Mouse (Mus musculus) midbrain, embryonic 12.5 days (tissue): ENCODE results near the gene Fam71e2. TPM values are rescaled to one million over a fixed set of nuclear protein-coding genes. Genes with fewer than 3 reads are reported as not detected.
"Not testable (repeated sequence)": the region's sequence is repeated elsewhere in the genome, so short reads cannot be mapped to it uniquely, and the experiment has no call there.

Source experiments
- ATAC-seq: fragments of 200-750 bp; cut with Nextera tagmentation; 2 replicates; pipeline ENCODE4 v1.8.0; 2017; ENCODE audit warnings: low read depth, moderate TSS enrichment, moderate library complexity; ENCODE audit not compliant: low FRiP score
- H3K27ac ChIP-seq: fragments of 300-500 bp; sonication (generic); replicated peaks from 2 replicates; pipeline ENCODE4 v1.5.1; 2016; ENCODE audit warnings: mild to moderate bottlenecking
- H3K27me3 ChIP-seq: fragments of 300-500 bp; sonication (generic); 2 replicates; pipeline ENCODE4 v1.6.1; 2016; ENCODE audit warnings: mild to moderate bottlenecking
- H3K36me3 ChIP-seq: fragments of 300-500 bp; sonication (generic); 2 replicates; pipeline ENCODE4 v1.6.1; 2016
- H3K4me1 ChIP-seq: fragments of 300-500 bp; sonication (generic); 2 replicates; pipeline ENCODE4 v1.6.1; 2016
- H3K4me2 ChIP-seq: fragments of 300-500 bp; sonication (generic); replicated peaks from 2 replicates; pipeline ENCODE4 v1.6.1; 2016; ENCODE audit warnings: mild to moderate bottlenecking, moderate library complexity
- H3K4me3 ChIP-seq: fragments of 300-500 bp; sonication (generic); 2 replicates; pipeline ENCODE4 v1.5.1; 2016; ENCODE audit warnings: mild to moderate bottlenecking
- H3K9ac ChIP-seq: fragments of 300-500 bp; sonication (generic); replicated peaks from 2 replicates; pipeline ENCODE4 v1.6.1; 2016; ENCODE audit warnings: mild to moderate bottlenecking, moderate library complexity
- H3K9me3 ChIP-seq: fragments of 300-500 bp; sonication (generic); 2 replicates; pipeline ENCODE4 v1.6.1; 2016; ENCODE audit warnings: mild to moderate bottlenecking
- WGBS: fragments of 180-500 bp; shearing (Covaris S2); methylation state at CpG from one replicate; pipeline ENCODE4 v1.1.7; 2016; 5-methylcytosine and 5-hydroxymethylcytosine counted together
- polyA plus RNA-seq: library from polyadenylated mRNA; unstranded; fragments of >200 nt; fragmentation: Nextera tagmentation; extraction: Ambion mirVana; gene quantifications from 2 replicates; pipeline ENCODE4 v1.2.1, GENCODE M21; 2016

Fam71e2 gene
- polyA plus RNA-seq, 1 experiment from 2014 or later, result not detected

GRCm38 (mm10) chr7:4793248-4793647 is 22.1 kb upstream of the Fam71e2 start:
- H3K4me3 ChIP-seq, result peak overlapping the region; percentile 78
- peaks cover 22% of the 10 kb centered on the region for H3K4me1 ChIP-seq
- not testable (repeated sequence) for ATAC-seq, H3K9me3 ChIP-seq
- peak overlapping the region; percentile 88 for H3K4me2 ChIP-seq
- peak overlapping the region; percentile 94 for H3K9ac ChIP-seq
- peak overlapping the region; percentile 87 for H3K27ac ChIP-seq
- H3K27me3 ChIP-seq, result peaks cover 23% of the 10 kb centered on the region
- WGBS, result 2% methylated on average over 31 of the region's 31 CpGs
- peaks cover 41% of the 10 kb centered on the region for H3K36me3 ChIP-seq

- ATAC-seq, result peak; percentile 93
- 2% methylated on average over 54 of the region's 54 CpGs for WGBS
- Histone ChIP-seq H3K27me3 (peaks cover 30% of the 10 kb centered on the region), H3K36me3 (peaks cover 36% of the 10 kb centered on the region), H3K4me3 (peak within 1 kb of the TSS; percentile 78), H3K9ac (peak within 1 kb of the TSS; percentile 94), H3K4me1 (peaks cover 23% of the 10 kb centered on the region), H3K9me3 (no peaks in the 10 kb centered on the region), H3K27ac (peak within 1 kb of the TSS; percentile 87), H3K4me2 (peak within 1 kb of the TSS; percentile 88)
Observed at GRCm38 (mm10) chr7:4792278-4793212, 21.4 kb upstream of the Fam71e2 start, which contains the start of gene Rpl28. Gene Rpl28 (plus strand): TSS chr7:4792874.

GRCm38 (mm10) chr7:4789436-4789935 is 18.4 kb upstream of the Fam71e2 start, which contains the start of gene Tmem238:
Gene Tmem238 (minus strand): TSS chr7:4789656.
- Histone ChIP-seq H3K9me3 (no peaks in the 10 kb centered on the region), H3K9ac (peak within 1 kb of the TSS; percentile 82), H3K4me1 (peaks cover 20% of the 10 kb centered on the region), H3K36me3 (peaks cover 9% of the 10 kb centered on the region), H3K27me3 (peaks cover 44% of the 10 kb centered on the region), H3K4me2 (peak within 1 kb of the TSS; percentile 87), H3K4me3 (peak within 1 kb of the TSS; percentile 56), H3K27ac (peak within 1 kb of the TSS; percentile 61)
- WGBS, result 15% methylated on average over 24 of the region's 40 CpGs
- no peak for ATAC-seq

- ATAC-seq, result peak; percentile 59
- Histone ChIP-seq H3K9ac (peak overlapping the region; percentile 82), H3K4me3 (peak overlapping the region; percentile 56), H3K4me1 (peaks cover 13% of the 10 kb centered on the region), H3K27ac (peak overlapping the region; percentile 61), H3K9me3 (no peaks in the 10 kb centered on the region), H3K4me2 (peak overlapping the region; percentile 87), H3K27me3 (peaks cover 44% of the 10 kb centered on the region), H3K36me3 (0 out of 2 replicates have a peak, but pooled peaks cover 2% of the 10 kb centered on the region)
- WGBS, result 2% methylated on average over 64 of the region's 64 CpGs
Observed at GRCm38 (mm10) chr7:4788499-4789435, 17.7 kb upstream of the Fam71e2 start.

GRCm38 (mm10) chr7:4783667-4784268 is 12.7 kb upstream of the Fam71e2 start:
- 86% methylated on average over 14 of the region's 14 CpGs for WGBS
- Histone ChIP-seq H3K4me1 (peaks cover 14% of the 10 kb centered on the region; the same call in 1 of the 2 replicates), H3K9ac (no peak overlapping the region), H3K36me3 (no peaks in the 10 kb centered on the region), H3K4me2 (no peak overlapping the region), H3K4me3 (no peak overlapping the region), H3K9me3 (no peaks in the 10 kb centered on the region), H3K27ac (no peak overlapping the region), H3K27me3 (peaks cover 46% of the 10 kb centered on the region)
- no peak for ATAC-seq

DNA sequence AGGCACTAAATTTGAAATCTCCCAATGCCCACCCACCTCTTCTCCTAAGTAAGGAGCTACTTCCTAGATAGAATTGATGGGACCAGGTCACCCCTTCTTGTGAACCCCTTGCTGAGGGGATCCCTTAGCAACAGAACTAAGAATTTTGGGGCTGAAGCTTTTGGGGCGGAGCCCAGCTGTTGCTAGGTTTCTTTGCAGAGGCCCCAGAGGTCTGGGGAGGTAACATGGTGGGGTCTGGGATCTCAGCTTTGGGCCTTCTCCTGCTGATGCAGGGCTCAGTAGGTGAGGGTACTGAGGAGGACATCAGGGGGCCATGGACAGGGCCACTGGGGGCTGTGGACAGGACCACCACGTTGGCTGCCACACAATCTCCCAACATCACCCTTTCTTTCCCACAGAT is 11.7 kb upstream of the Fam71e2 start, which contains the start of the genes Il11 and Tmem190:
TSS of gene Il11 (minus strand) at position 101 of the 400 bp plus-strand sequence.
TSS of gene Tmem190 (plus strand) at position 179 of the 400 bp plus-strand sequence.
- peaks cover 46% of the 10 kb centered on the region for H3K27me3 ChIP-seq
- no peaks in the 10 kb centered on the region for H3K36me3 ChIP-seq
- H3K27ac ChIP-seq, result no peak within 1 kb of the TSS
- no peak within 1 kb of the TSS for H3K4me2 ChIP-seq
- ATAC-seq, result no peak
- H3K9ac ChIP-seq, result no peak within 1 kb of the TSS
- H3K9me3 ChIP-seq, result no peaks in the 10 kb centered on the region
- WGBS, result 84% methylated on average over 2 of the region's 2 CpGs
- peaks cover 13% of the 10 kb centered on the region for H3K4me1 ChIP-seq
- no peak within 1 kb of the TSS for H3K4me3 ChIP-seq

DNA sequence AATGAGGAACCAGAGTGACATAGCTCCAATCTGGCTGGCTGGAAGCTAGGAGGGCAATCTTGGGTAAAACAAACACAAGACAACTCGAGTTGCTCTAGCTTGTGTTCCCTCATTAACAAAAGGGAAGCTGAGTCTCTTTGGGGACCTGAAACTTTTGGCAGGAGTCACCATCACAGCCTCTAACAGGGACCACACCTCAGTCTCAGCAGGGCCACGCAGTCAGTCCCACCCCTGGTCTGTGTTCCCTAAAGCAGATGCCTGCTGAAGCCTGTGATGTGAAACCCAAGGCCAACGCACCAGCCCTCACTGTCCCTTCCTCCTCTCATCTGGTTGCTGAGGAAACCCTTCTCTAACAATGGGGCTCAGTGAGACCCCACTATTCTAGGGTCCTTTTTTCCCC is 11.0 kb upstream of the Fam71e2 start:
- Histone ChIP-seq H3K9ac (no peak overlapping the region), H3K27ac (no peak overlapping the region), H3K36me3 (no peaks in the 10 kb centered on the region), H3K4me3 (no peak overlapping the region), H3K4me1 (peaks cover 19% of the 10 kb centered on the region), H3K4me2 (no peak overlapping the region), H3K27me3 (peaks cover 46% of the 10 kb centered on the region), H3K9me3 (no peaks in the 10 kb centered on the region)
- WGBS, result 58% methylated on average over 3 of the region's 3 CpGs
- ATAC-seq, result no peak

- no peak overlapping the region for H3K4me3 ChIP-seq
- WGBS, result 35% methylated on average over 5 of the region's 5 CpGs
- H3K27me3 ChIP-seq, result peaks cover 59% of the 10 kb centered on the region
- no peak overlapping the region for H3K4me2 ChIP-seq
- ATAC-seq, result no peak
- peaks cover 23% of the 10 kb centered on the region for H3K4me1 ChIP-seq
- no peak overlapping the region for H3K27ac ChIP-seq
- no peak overlapping the region; the same call in 1 of the 2 replicates for H3K9ac ChIP-seq
- H3K36me3 ChIP-seq, result no peaks in the 10 kb centered on the region
- no peaks in the 10 kb centered on the region for H3K9me3 ChIP-seq
Observed at GRCm38 (mm10) chr7:4779921-4780320, 8.8 kb upstream of the Fam71e2 start.

GRCm38 (mm10) chr7:4777851-4778637 is 6.9 kb upstream of the Fam71e2 start:
- Histone ChIP-seq H3K4me1 (peaks cover 23% of the 10 kb centered on the region), H3K9ac (peak overlapping the region; percentile 4; the same call in 1 of the 2 replicates), H3K27me3 (peaks cover 56% of the 10 kb centered on the region), H3K36me3 (no peaks in the 10 kb centered on the region), H3K4me2 (peak overlapping the region; percentile 48; the same call in 1 of the 2 replicates), H3K9me3 (no peaks in the 10 kb centered on the region), H3K4me3 (no peak overlapping the region), H3K27ac (no peak overlapping the region)
- ATAC-seq, result peak; percentile 17; the same call in 1 of the 2 replicates
- 3% methylated on average over 16 of the region's 20 CpGs for WGBS
